Mouse (Mus musculus) neural tube, embryonic 13.5 days (tissue): ENCODE measurements at regions not wholly inside any gene's neighbourhood (a gene's known extent, or its start where the extent isn't known, plus 50 kb on each side); places are given as distances from the start of the nearest gene placed in this dataset.

Experiments used
- ATAC-seq: fragments of 200-750 bp; cut with Nextera tagmentation; 2 replicates; pipeline ENCODE4 v1.8.0; 2017; ENCODE audit warnings: low read depth, mild to moderate bottlenecking, moderate TSS enrichment, moderate library complexity
- H3K27ac ChIP-seq: fragments of 300-500 bp; sonication (generic); replicated peaks from 2 replicates; pipeline ENCODE4 v1.5.1; 2015; ENCODE audit warnings: moderate library complexity, mild to moderate bottlenecking, inconsistent platforms
- H3K27me3 ChIP-seq: fragments of 300-500 bp; sonication (generic); 2 replicates; pipeline ENCODE4 v1.6.1; 2015; ENCODE audit warnings: mild to moderate bottlenecking, inconsistent platforms
- H3K36me3 ChIP-seq: fragments of 300-500 bp; sonication (generic); 2 replicates; pipeline ENCODE4 v1.6.1; 2015; ENCODE audit warnings: mild to moderate bottlenecking, inconsistent platforms
- H3K4me1 ChIP-seq: fragments of 300-500 bp; sonication (generic); replicated peaks from 2 replicates; pipeline ENCODE4 v1.6.1; 2015; ENCODE audit warnings: inconsistent platforms
- H3K4me2 ChIP-seq: fragments of 300-500 bp; sonication (generic); 2 replicates; pipeline ENCODE4 v1.6.1; 2015; ENCODE audit warnings: inconsistent platforms, mild to moderate bottlenecking, moderate library complexity
- H3K4me3 ChIP-seq: fragments of 300-500 bp; sonication (generic); 2 replicates; pipeline ENCODE4 v1.5.1; 2015; ENCODE audit warnings: mild to moderate bottlenecking, inconsistent platforms
- H3K9ac ChIP-seq: fragments of 300-500 bp; sonication (generic); 2 replicates; pipeline ENCODE4 v1.6.1; 2015; ENCODE audit warnings: moderate library complexity, mild to moderate bottlenecking, inconsistent platforms
- H3K9me3 ChIP-seq: fragments of 300-500 bp; sonication (generic); 2 replicates; pipeline ENCODE4 v1.6.1; 2016; ENCODE audit warnings: inconsistent platforms
- WGBS: fragments of 180-500 bp; shearing (Covaris S2); methylation state at CpG from one replicate; pipeline ENCODE4 v1.1.7; 2015; 5-methylcytosine and 5-hydroxymethylcytosine counted together

GRCm38 (mm10) chr9:112905955-112906354, 670.2 kb upstream of the Arpp21 start:
- no peak overlapping the region for H3K27ac ChIP-seq
- no peaks in the 10 kb centered on the region for H3K36me3 ChIP-seq
- WGBS: 90% methylated on average over 6 of the region's 6 CpGs
- H3K4me1 ChIP-seq: no peaks in the 10 kb centered on the region
- no peak overlapping the region for H3K4me3 ChIP-seq
- H3K4me2 ChIP-seq: no peak overlapping the region
- no peaks in the 10 kb centered on the region for H3K9me3 ChIP-seq
- no peak for ATAC-seq
- no peak overlapping the region for H3K9ac ChIP-seq
- H3K27me3 ChIP-seq: no peaks in the 10 kb centered on the region

GRCm38 (mm10) chr9:112864921-112865320, 629.2 kb upstream of the Arpp21 start:
- H3K9ac ChIP-seq: no peak overlapping the region
- H3K36me3 ChIP-seq: no peaks in the 10 kb centered on the region
- no peak for ATAC-seq
- no peak overlapping the region for H3K4me3 ChIP-seq
- H3K27ac ChIP-seq: no peak overlapping the region
- no peaks in the 10 kb centered on the region for H3K27me3 ChIP-seq
- no peaks in the 10 kb centered on the region for H3K9me3 ChIP-seq
- H3K4me1 ChIP-seq: peaks cover 8% of the 10 kb centered on the region; the same call in 1 of the 2 replicates
- WGBS: 44% methylated on average over 1 of the region's 1 CpGs
- H3K4me2 ChIP-seq: no peak overlapping the region

DNA sequence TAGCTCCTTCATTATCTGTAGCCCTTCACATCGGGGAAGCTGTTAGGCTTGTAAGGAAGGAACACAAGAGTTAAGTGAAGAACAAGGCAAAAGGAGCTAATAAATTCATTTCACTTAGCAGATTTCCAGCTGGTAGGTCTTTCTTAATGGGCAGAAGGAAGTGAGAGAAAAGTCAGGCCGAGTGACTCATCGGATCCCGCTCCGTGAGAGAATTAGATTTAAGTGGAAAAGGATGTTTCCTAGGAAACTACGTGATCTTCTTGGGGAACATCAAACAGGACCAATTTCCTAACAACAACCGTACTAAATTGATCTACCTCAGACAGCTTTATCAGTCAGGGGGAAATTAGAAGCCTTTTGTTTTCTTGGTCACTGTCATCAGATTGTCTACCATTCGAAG, 625.4 kb upstream of the Arpp21 start:
- Histone ChIP-seq H3K4me1 (peaks cover 8% of the 10 kb centered on the region; the same call in 1 of the 2 replicates), H3K27ac (no peak overlapping the region), H3K9me3 (no peaks in the 10 kb centered on the region), H3K4me2 (no peak overlapping the region), H3K4me3 (no peak overlapping the region), H3K9ac (no peak overlapping the region), H3K36me3 (no peaks in the 10 kb centered on the region), H3K27me3 (no peaks in the 10 kb centered on the region)
- WGBS: 53% methylated on average over 8 of the region's 8 CpGs
- ATAC-seq: no peak

DNA sequence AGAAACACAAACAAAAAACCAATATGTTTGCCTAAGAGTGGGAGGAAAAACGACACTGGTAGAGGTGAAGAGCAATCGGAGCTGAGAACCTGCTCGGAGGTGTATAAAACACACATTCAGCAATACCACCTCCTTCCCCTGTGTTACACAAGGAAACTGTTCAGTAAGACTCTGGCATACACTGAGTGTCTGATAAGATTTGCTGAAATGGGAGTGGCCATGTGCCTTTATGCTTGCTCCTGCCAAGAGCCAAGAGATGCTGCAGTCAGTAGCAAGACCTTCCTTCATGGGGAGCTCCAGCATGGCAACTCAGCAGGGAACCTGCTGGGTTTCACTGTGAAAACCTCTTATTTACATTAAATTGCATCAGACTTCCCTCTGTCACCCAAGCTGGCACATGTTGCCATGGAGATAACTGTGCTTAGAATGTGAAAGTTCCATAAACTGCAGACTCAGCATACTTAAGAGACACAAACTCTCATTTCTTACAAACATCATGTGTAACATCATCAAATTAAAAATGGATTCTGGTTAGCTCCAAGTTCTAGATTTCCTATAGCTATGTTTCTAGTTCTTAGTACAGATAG, 624.7 kb upstream of the Arpp21 start:
- H3K4me1 ChIP-seq: peaks cover 8% of the 10 kb centered on the region; the same call in 1 of the 2 replicates
- H3K9me3 ChIP-seq: no peaks in the 10 kb centered on the region
- H3K4me2 ChIP-seq: no peak overlapping the region
- no peaks in the 10 kb centered on the region for H3K36me3 ChIP-seq
- no peak overlapping the region for H3K4me3 ChIP-seq
- H3K27me3 ChIP-seq: no peaks in the 10 kb centered on the region
- 84% methylated on average over 3 of the region's 3 CpGs for WGBS
- no peak for ATAC-seq
- no peak overlapping the region for H3K27ac ChIP-seq
- no peak overlapping the region for H3K9ac ChIP-seq

GRCm38 (mm10) chr9:112841473-112841872, 605.7 kb upstream of the Arpp21 start:
- Histone ChIP-seq H3K9ac (no peak overlapping the region), H3K27ac (no peak overlapping the region), H3K4me3 (no peak overlapping the region), H3K9me3 (no peaks in the 10 kb centered on the region), H3K36me3 (no peaks in the 10 kb centered on the region), H3K27me3 (no peaks in the 10 kb centered on the region), H3K4me2 (no peak overlapping the region), H3K4me1 (0 out of 2 replicates have a peak, but pooled peaks cover 3% of the 10 kb centered on the region)
- WGBS: 64% methylated on average over 6 of the region's 6 CpGs
- no peak for ATAC-seq

DNA sequence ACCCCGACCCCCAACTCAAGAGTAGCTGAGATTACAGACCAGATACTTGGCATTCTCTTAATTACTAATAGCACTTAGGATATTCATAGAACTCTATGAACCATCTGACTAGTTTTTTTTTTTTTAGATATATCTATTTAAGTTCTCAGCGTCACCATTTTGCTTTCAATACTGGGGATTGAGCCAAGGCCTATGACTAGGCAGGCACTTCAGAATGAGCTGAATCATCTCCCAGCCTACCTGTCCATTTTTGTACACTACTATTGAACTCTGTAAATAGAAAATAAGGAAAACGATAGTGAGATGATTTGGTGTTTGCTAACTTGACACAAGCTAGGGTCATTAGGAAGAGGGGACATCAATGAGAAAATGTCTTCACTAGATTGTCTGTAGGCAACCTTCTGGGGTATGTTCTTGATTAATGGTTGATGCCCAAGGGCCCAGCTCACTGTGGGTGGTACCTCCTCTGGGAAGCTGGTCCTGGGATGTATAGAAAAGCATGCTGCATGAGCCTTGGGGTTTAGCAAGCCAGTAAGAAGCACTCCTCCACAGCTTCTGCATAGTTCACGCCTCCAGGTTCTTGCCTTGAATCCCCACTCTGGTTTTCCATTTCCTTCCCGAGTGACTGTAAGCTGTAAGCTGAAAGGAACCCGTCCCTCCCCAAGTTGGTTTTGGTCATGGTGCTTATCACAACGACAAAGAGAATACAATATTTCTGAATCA, 603.5 kb upstream of the Arpp21 start:
- Histone ChIP-seq H3K4me2 (no peak overlapping the region), H3K4me1 (0 out of 2 replicates have a peak, but pooled peaks cover 3% of the 10 kb centered on the region), H3K36me3 (no peaks in the 10 kb centered on the region), H3K27me3 (no peaks in the 10 kb centered on the region), H3K27ac (no peak overlapping the region), H3K4me3 (no peak overlapping the region), H3K9me3 (no peaks in the 10 kb centered on the region), H3K9ac (no peak overlapping the region)
- 84% methylated on average over 7 of the region's 7 CpGs for WGBS
- no peak for ATAC-seq

GRCm38 (mm10) chr9:112837563-112837962, 601.8 kb upstream of the Arpp21 start:
- Histone ChIP-seq H3K27ac (no peak overlapping the region), H3K27me3 (no peaks in the 10 kb centered on the region), H3K4me3 (no peak overlapping the region), H3K9ac (no peak overlapping the region), H3K4me2 (no peak overlapping the region), H3K36me3 (no peaks in the 10 kb centered on the region), H3K9me3 (no peaks in the 10 kb centered on the region), H3K4me1 (0 out of 2 replicates have a peak, but pooled peaks cover 3% of the 10 kb centered on the region)
- ATAC-seq: no peak
- 87% methylated on average over 2 of the region's 2 CpGs for WGBS

GRCm38 (mm10) chr9:112834441-112835245, 598.9 kb upstream of the Arpp21 start:
- no peaks in the 10 kb centered on the region for H3K36me3 ChIP-seq
- no peak overlapping the region for H3K27ac ChIP-seq
- WGBS: 80% methylated on average over 5 of the region's 5 CpGs
- no peaks in the 10 kb centered on the region for H3K9me3 ChIP-seq
- no peaks in the 10 kb centered on the region for H3K4me1 ChIP-seq
- H3K4me2 ChIP-seq: no peak overlapping the region
- no peak overlapping the region for H3K4me3 ChIP-seq
- no peaks in the 10 kb centered on the region for H3K27me3 ChIP-seq
- no peak for ATAC-seq
- H3K9ac ChIP-seq: no peak overlapping the region

DNA sequence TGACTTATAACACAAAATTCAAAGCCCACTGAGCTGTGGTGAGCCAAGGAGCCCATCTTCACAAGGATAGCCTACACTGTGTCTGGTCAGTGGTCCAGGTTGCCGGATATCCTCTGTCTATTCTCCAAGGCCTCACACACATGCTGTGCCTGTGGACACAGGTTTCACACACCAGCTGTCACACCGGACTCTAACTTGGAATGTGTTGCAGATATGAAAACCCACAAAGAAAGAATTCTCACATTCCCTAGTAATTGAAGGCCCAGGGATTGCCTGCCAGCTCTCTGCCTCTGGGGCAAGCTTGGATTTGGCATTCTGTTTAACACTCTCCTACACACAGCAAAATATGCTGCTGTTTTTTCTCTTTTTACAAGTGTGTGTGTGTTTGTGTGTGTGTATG, 595.4 kb upstream of the Arpp21 start:
- H3K4me2 ChIP-seq: no peak overlapping the region
- H3K9ac ChIP-seq: no peak overlapping the region
- H3K27me3 ChIP-seq: no peaks in the 10 kb centered on the region
- H3K27ac ChIP-seq: no peak overlapping the region
- no peaks in the 10 kb centered on the region for H3K36me3 ChIP-seq
- no peak for ATAC-seq
- no peak overlapping the region for H3K4me3 ChIP-seq
- H3K4me1 ChIP-seq: no peaks in the 10 kb centered on the region
- WGBS: 82% methylated on average over 2 of the region's 2 CpGs
- no peaks in the 10 kb centered on the region for H3K9me3 ChIP-seq

- Histone ChIP-seq H3K9me3 (no peaks in the 10 kb centered on the region), H3K27me3 (no peaks in the 10 kb centered on the region)
Observed at GRCm38 (mm10) chr9:112828602-112829001, 592.9 kb upstream of the Arpp21 start.

GRCm38 (mm10) chr9:112826592-112826991, 590.9 kb upstream of the Arpp21 start:
- no peaks in the 10 kb centered on the region for H3K36me3 ChIP-seq
- H3K27ac ChIP-seq: no peak overlapping the region
- H3K27me3 ChIP-seq: no peaks in the 10 kb centered on the region
- H3K9ac ChIP-seq: no peak overlapping the region
- H3K4me2 ChIP-seq: no peak overlapping the region
- no peaks in the 10 kb centered on the region for H3K4me1 ChIP-seq
- 38% methylated on average over 5 of the region's 5 CpGs for WGBS
- no peak for ATAC-seq
- H3K4me3 ChIP-seq: no peak overlapping the region
- H3K9me3 ChIP-seq: no peaks in the 10 kb centered on the region

More at GRCm38 (mm10) chr9:112828602-112829001, 592.9 kb upstream of the Arpp21 start:
- WGBS: 80% methylated on average over 4 of the region's 4 CpGs
- H3K4me2 ChIP-seq: no peak overlapping the region
- no peaks in the 10 kb centered on the region for H3K4me1 ChIP-seq
- no peak for ATAC-seq
- H3K27ac ChIP-seq: no peak overlapping the region
- no peak overlapping the region for H3K4me3 ChIP-seq
- no peaks in the 10 kb centered on the region for H3K36me3 ChIP-seq
- no peak overlapping the region for H3K9ac ChIP-seq

- WGBS: 82% methylated on average over 1 of the region's 1 CpGs
- no peak for ATAC-seq
- H3K4me2 ChIP-seq: no peak overlapping the region
Observed at GRCm38 (mm10) chr9:112821940-112822339, 586.2 kb upstream of the Arpp21 start.

More at GRCm38 (mm10) chr9:112821940-112822339, 586.2 kb upstream of the Arpp21 start:
- no peaks in the 10 kb centered on the region for H3K9me3 ChIP-seq
- H3K27ac ChIP-seq: no peak overlapping the region
- no peak overlapping the region for H3K9ac ChIP-seq
- no peak overlapping the region for H3K4me3 ChIP-seq
- no peaks in the 10 kb centered on the region for H3K27me3 ChIP-seq
- no peaks in the 10 kb centered on the region for H3K4me1 ChIP-seq
- H3K36me3 ChIP-seq: no peaks in the 10 kb centered on the region
